Mouse (Mus musculus) lung, embryonic 14.5 days (tissue): ENCODE data around the gene Spaca5. TPM values are rescaled to one million over a fixed set of nuclear protein-coding genes. Genes with fewer than 3 reads are reported as not detected.
A peak's percentile ranks its signal among the peaks of the same experiment; 100 is the strongest.

ENCODE experiments used
- ATAC-seq: fragments of 200-750 bp; cut with Nextera tagmentation; 2 replicates; pipeline ENCODE4 v1.8.0; 2017; ENCODE audit warnings: mild to moderate bottlenecking, moderate TSS enrichment, moderate library complexity; ENCODE audit not compliant: insufficient read depth
- DNase-seq: peaks from one replicate; pipeline ENCODE4 v3.0.0-alpha.2; 2015
- H3K27ac ChIP-seq: fragments of 300-500 bp; sonication (generic); 2 replicates; pipeline ENCODE4 v1.5.1; 2014; ENCODE audit warnings: low read depth, mild to moderate bottlenecking, moderate library complexity
- H3K27me3 ChIP-seq: fragments of 300-500 bp; sonication (generic); 2 replicates; pipeline ENCODE4 v1.6.1; 2014; ENCODE audit warnings: low read length, control low read depth; ENCODE audit not compliant: insufficient read depth
- H3K36me3 ChIP-seq: fragments of 300-500 bp; sonication (generic); 2 replicates; pipeline ENCODE4 v1.6.1; 2014; ENCODE audit warnings: control low read depth; ENCODE audit not compliant: insufficient read depth
- H3K4me1 ChIP-seq: fragments of 300-500 bp; sonication (generic); 2 replicates; pipeline ENCODE4 v1.6.1; 2014; ENCODE audit warnings: antibody characterized with exemption, control low read depth; ENCODE audit not compliant: insufficient read depth
- H3K4me2 ChIP-seq: fragments of 300-500 bp; sonication (generic); 2 replicates; pipeline ENCODE4 v1.6.1; 2014; ENCODE audit warnings: mild to moderate bottlenecking
- H3K4me3 ChIP-seq: fragments of 300-500 bp; sonication (generic); 2 replicates; pipeline ENCODE4 v1.5.1; 2014; ENCODE audit warnings: low read depth, low read length
- H3K9ac ChIP-seq: fragments of 300-500 bp; sonication (generic); 2 replicates; pipeline ENCODE4 v1.6.1; 2014
- H3K9me3 ChIP-seq: fragments of 300-500 bp; sonication (generic); 2 replicates; pipeline ENCODE4 v1.6.1; 2016; ENCODE audit warnings: low read depth, low read length, control low read depth
- CTCF ChIP-seq: IDR thresholded peaks from 2 replicates; pipeline ENCODE4 v1.5.1; 2016; ENCODE audit warnings: antibody characterized with exemption, low read depth
- WGBS: fragments of 180-500 bp; shearing (Covaris S2); extraction: QIAGEN DNeasy Blood & Tissue Kit; methylation state at CpG from one replicate; pipeline ENCODE4 v1.1.7; 2014; 5-methylcytosine and 5-hydroxymethylcytosine counted together
- polyA plus RNA-seq: library from polyadenylated mRNA; unstranded; fragments of >200 nt; fragmentation: Nextera tagmentation; extraction: Ambion mirVana; gene quantifications from 2 replicates; pipeline ENCODE4 v1.2.1, GENCODE M21; 2014

Spaca5 gene
- not detected in 2 replicates for polyA plus RNA-seq

- Histone ChIP-seq H3K4me1 (no peaks in the 10 kb centered on the region), H3K36me3 (no peaks in the 10 kb centered on the region), H3K27me3 (no peaks in the 10 kb centered on the region), H3K4me2 (no peak within 1 kb of the TSS), H3K9me3 (no peaks in the 10 kb centered on the region), H3K4me3 (no peak within 1 kb of the TSS), H3K9ac (no peak within 1 kb of the TSS), H3K27ac (no peak within 1 kb of the TSS)
- ATAC-seq (no peak), DNase-seq (no peak)
- no peak for TF ChIP-seq CTCF
Measured at GRCm38 (mm10) chrX:21068106-21068505, at the start of gene Spaca5. Gene Spaca5 (plus strand): TSS chrX:21068406.

- 15% methylated on average over 9 of the region's 9 CpGs for WGBS
- H3K27ac ChIP-seq = peak overlapping the region; percentile 22; the same call in 1 of the 2 replicates
Measured at GRCm38 (mm10) chrX:21061460-21061859, 6.7 kb upstream of the Spaca5 start.

GRCm38 (mm10) chrX:21061866-21062543 lies 6.2 kb upstream of the Spaca5 start, which contains the start of gene Zfp182:
Gene Zfp182 (minus strand): TSS chrX:21062316.
- H3K4me2 ChIP-seq = peak within 1 kb of the TSS; percentile 52
- no peaks in the 10 kb centered on the region for H3K4me1 ChIP-seq
- H3K4me3 ChIP-seq = peak within 1 kb of the TSS; percentile 50
- H3K9me3 ChIP-seq = no peaks in the 10 kb centered on the region
- WGBS = 13% methylated on average over 25 of the region's 25 CpGs
- TF ChIP-seq CTCF = no peak
- H3K27ac ChIP-seq = peak within 1 kb of the TSS; percentile 22; the same call in 1 of the 2 replicates
- peak; percentile 99 for ATAC-seq
- DNase-seq = peak; percentile 88
- H3K9ac ChIP-seq = peak within 1 kb of the TSS; percentile 52
- no peaks in the 10 kb centered on the region for H3K36me3 ChIP-seq
- no peaks in the 10 kb centered on the region for H3K27me3 ChIP-seq

More at GRCm38 (mm10) chrX:21061460-21061859, 6.7 kb upstream of the Spaca5 start:
- H3K4me2 ChIP-seq = peak overlapping the region; percentile 52
- no peaks in the 10 kb centered on the region for H3K9me3 ChIP-seq
- no peaks in the 10 kb centered on the region for H3K4me1 ChIP-seq
- H3K4me3 ChIP-seq = peak overlapping the region; percentile 50
- H3K27me3 ChIP-seq = no peaks in the 10 kb centered on the region
- peak; percentile 69 for ATAC-seq
- TF ChIP-seq CTCF = no peak
- no peaks in the 10 kb centered on the region for H3K36me3 ChIP-seq
- peak; percentile 4 for DNase-seq
- peak overlapping the region; percentile 52 for H3K9ac ChIP-seq

DNA sequence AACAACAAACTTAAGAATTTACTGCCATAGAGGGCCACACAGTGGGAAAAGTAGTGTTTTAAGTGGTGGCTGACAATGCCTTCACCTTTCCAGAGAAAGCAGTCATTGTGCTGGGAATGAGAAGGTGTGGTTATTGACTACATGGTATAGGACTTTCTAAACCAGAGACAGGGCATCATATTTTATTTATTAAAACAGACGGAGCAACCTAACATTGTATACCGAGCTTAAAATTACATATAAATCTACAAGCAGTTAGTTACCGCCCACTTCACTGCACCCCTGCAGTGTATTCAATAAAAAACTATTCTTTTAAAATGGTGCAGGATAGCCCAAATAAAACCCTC lies 5.7 kb upstream of the Spaca5 start:
- Histone ChIP-seq H3K27ac (no peak overlapping the region), H3K27me3 (no peaks in the 10 kb centered on the region), H3K9ac (no peak overlapping the region), H3K36me3 (no peaks in the 10 kb centered on the region), H3K4me1 (no peaks in the 10 kb centered on the region), H3K4me2 (peak overlapping the region; percentile 46), H3K4me3 (peak overlapping the region; percentile 50), H3K9me3 (no peaks in the 10 kb centered on the region)
- no peak for TF ChIP-seq CTCF
- WGBS = 71% methylated on average over 3 of the region's 3 CpGs
- DNase-seq (no peak), ATAC-seq (peak; percentile 19; the same call in 1 of the 2 replicates)

DNA sequence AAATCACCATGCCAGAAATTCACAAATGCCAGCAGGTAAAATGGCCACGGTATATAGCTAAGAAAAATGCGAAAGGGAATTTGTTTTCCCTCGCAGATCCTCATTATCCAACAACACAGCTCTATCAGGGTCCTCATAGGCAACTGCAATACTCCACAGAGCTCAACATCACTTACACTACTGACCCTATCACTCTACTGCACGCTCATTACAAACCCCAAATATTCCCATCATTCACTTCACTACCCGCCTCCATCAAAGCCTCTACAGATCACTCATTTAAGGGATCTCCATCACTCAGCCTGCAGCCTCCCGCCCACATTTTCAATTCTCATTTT lies 20.4 kb downstream of the Spaca5 start:
- no peaks in the 10 kb centered on the region; the same call in 1 of the 2 replicates for H3K9me3 ChIP-seq
- no peak overlapping the region for H3K27ac ChIP-seq
- peak overlapping the region; percentile 44 for H3K9ac ChIP-seq
- ATAC-seq = peak; percentile 72
- no peaks in the 10 kb centered on the region for H3K36me3 ChIP-seq
- peak overlapping the region; percentile 41 for H3K4me3 ChIP-seq
- no peaks in the 10 kb centered on the region for H3K27me3 ChIP-seq
- 24% methylated on average over 6 of the region's 6 CpGs for WGBS
- peak; percentile 0 for DNase-seq
- H3K4me1 ChIP-seq = no peaks in the 10 kb centered on the region
- peak overlapping the region; percentile 57 for H3K4me2 ChIP-seq
- no peak for TF ChIP-seq CTCF

- H3K9ac ChIP-seq = peak within 1 kb of the TSS; percentile 44
- peak within 1 kb of the TSS; percentile 57 for H3K4me2 ChIP-seq
- TF ChIP-seq CTCF = no peak
- H3K27ac ChIP-seq = peak within 1 kb of the TSS; percentile 63; the same call in 1 of the 2 replicates
- ATAC-seq = peak; percentile 93
- no peaks in the 10 kb centered on the region for H3K9me3 ChIP-seq
- H3K4me3 ChIP-seq = peak within 1 kb of the TSS; percentile 41
- peak; percentile 83 for DNase-seq
- no peaks in the 10 kb centered on the region for H3K27me3 ChIP-seq
- 14% methylated on average over 27 of the region's 27 CpGs for WGBS
- no peaks in the 10 kb centered on the region for H3K4me1 ChIP-seq
- H3K36me3 ChIP-seq = no peaks in the 10 kb centered on the region
Measured at GRCm38 (mm10) chrX:21088983-21089866, 21.0 kb downstream of the Spaca5 start, which contains the start of gene Zfp300. Gene Zfp300 (minus strand): TSS chrX:21089527.

- Histone ChIP-seq H3K27ac (no peak overlapping the region), H3K9me3 (no peaks in the 10 kb centered on the region), H3K27me3 (no peaks in the 10 kb centered on the region), H3K36me3 (no peaks in the 10 kb centered on the region), H3K9ac (no peak overlapping the region), H3K4me2 (peak overlapping the region; percentile 57), H3K4me1 (no peaks in the 10 kb centered on the region), H3K4me3 (peak overlapping the region; percentile 41)
- 46% methylated on average over 7 of the region's 7 CpGs for WGBS
- DNase-seq (no peak), ATAC-seq (0 out of 2 replicates have a peak, but pooled peaks have one; percentile 7)
- TF ChIP-seq CTCF = no peak
Measured at GRCm38 (mm10) chrX:21089867-21090239, 21.6 kb downstream of the Spaca5 start.
